Mouse (Mus musculus) kidney, embryonic 14.5 days (tissue): ENCODE data around the gene Usp7. TPM values are rescaled to one million over a fixed set of nuclear protein-coding genes. Genes with fewer than 3 reads are reported as not detected.

Experiments used
- ATAC-seq: fragments of 200-750 bp; cut with Nextera tagmentation; 2 replicates; pipeline ENCODE4 v1.8.0; 2017; ENCODE audit warnings: moderate number of reproducible peaks, mild to moderate bottlenecking, moderate TSS enrichment, moderate library complexity; ENCODE audit not compliant: low FRiP score, low TSS enrichment
- H3K27ac ChIP-seq: fragments of 300-500 bp; sonication (generic); 2 replicates; pipeline ENCODE4 v1.5.1; 2014; ENCODE audit warnings: low read depth, mild to moderate bottlenecking, low read length, moderate library complexity, mixed read lengths
- H3K27me3 ChIP-seq: fragments of 300-500 bp; sonication (generic); 2 replicates; pipeline ENCODE4 v1.6.1; 2014; ENCODE audit warnings: mild to moderate bottlenecking, low read length; ENCODE audit not compliant: control insufficient read depth, insufficient read depth
- H3K36me3 ChIP-seq: fragments of 300-500 bp; sonication (generic); 2 replicates; pipeline ENCODE4 v1.6.1; 2014; ENCODE audit warnings: low read length, mixed read lengths; ENCODE audit not compliant: control insufficient read depth, insufficient read depth
- H3K4me1 ChIP-seq: fragments of 300-500 bp; sonication (generic); 2 replicates; pipeline ENCODE4 v1.6.1; 2014; ENCODE audit warnings: low read length, mixed read lengths; ENCODE audit not compliant: control insufficient read depth, insufficient read depth
- H3K4me2 ChIP-seq: fragments of 300-500 bp; sonication (generic); replicated peaks from 2 replicates; pipeline ENCODE4 v1.6.1; 2014; ENCODE audit warnings: low read depth, mild to moderate bottlenecking, low read length
- H3K4me3 ChIP-seq: fragments of 300-500 bp; sonication (generic); 2 replicates; pipeline ENCODE4 v1.5.1; 2014; ENCODE audit warnings: mild to moderate bottlenecking, low read length
- H3K9ac ChIP-seq: fragments of 300-500 bp; sonication (generic); 2 replicates; pipeline ENCODE4 v1.6.1; 2014; ENCODE audit warnings: low read depth, mild to moderate bottlenecking, low read length, moderate library complexity
- H3K9me3 ChIP-seq: fragments of 300-500 bp; sonication (generic); 2 replicates; pipeline ENCODE4 v1.6.1; 2016; ENCODE audit warnings: low read length; ENCODE audit not compliant: control insufficient read depth
- WGBS: fragments of 180-500 bp; shearing (Covaris S2); extraction: QIAGEN DNeasy Blood & Tissue Kit; methylation state at CpG from one replicate; pipeline ENCODE4 v1.1.7; 2014; 5-methylcytosine and 5-hydroxymethylcytosine counted together
- polyA plus RNA-seq: library from polyadenylated mRNA; unstranded; fragments of >200 nt; fragmentation: Nextera tagmentation; extraction: Ambion mirVana; gene quantifications from 2 replicates; pipeline ENCODE4 v1.2.1, GENCODE M21; 2014

The Usp7 gene
- polyA plus RNA-seq, 1 experiment from 2014 or later = 61.4 TPM

DNA sequence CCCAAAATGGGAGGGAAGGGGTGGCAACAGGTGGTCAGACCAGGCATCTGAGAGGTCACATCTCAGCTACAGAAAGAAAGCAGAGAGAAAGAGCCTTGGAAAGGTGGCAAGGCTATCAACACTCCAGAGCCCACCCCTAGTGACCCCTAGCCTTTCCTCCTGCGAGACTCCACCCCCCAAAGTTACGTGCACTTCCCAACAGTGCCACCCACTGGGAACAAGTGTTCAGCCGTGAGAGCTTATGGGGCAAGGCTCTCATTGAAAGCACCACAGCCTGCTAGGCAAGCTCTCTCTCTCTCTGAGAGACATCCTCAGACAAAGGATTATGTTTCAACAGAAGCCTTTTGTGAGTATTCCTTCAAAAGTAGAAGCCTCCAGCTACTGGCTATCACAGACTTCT lies 2.8 kb upstream of the Usp7 start:
- H3K4me3 ChIP-seq = no peak overlapping the region
- ATAC-seq = no peak
- no peaks in the 10 kb centered on the region for H3K36me3 ChIP-seq
- H3K27me3 ChIP-seq = no peaks in the 10 kb centered on the region
- 13% methylated on average over 3 of the region's 3 CpGs for WGBS
- H3K9ac ChIP-seq = no peak overlapping the region
- no peaks in the 10 kb centered on the region for H3K4me1 ChIP-seq
- H3K9me3 ChIP-seq = peaks cover 2% of the 10 kb centered on the region; the same call in 1 of the 2 replicates
- no peak overlapping the region for H3K27ac ChIP-seq
- H3K4me2 ChIP-seq = no peak overlapping the region

- no peak overlapping the region for H3K27ac ChIP-seq
- H3K27me3 ChIP-seq = no peaks in the 10 kb centered on the region
- H3K4me1 ChIP-seq = no peaks in the 10 kb centered on the region
- no peak overlapping the region for H3K4me2 ChIP-seq
- H3K9me3 ChIP-seq = no peaks in the 10 kb centered on the region
- H3K4me3 ChIP-seq = no peak overlapping the region
- H3K36me3 ChIP-seq = no peaks in the 10 kb centered on the region
- ATAC-seq = no peak
- WGBS = 85% methylated on average over 4 of the region's 4 CpGs
- H3K9ac ChIP-seq = no peak overlapping the region
These were observed 1.2 kb downstream of the Usp7 start for GRCm38 (mm10) chr16:8790886-8791285.

DNA sequence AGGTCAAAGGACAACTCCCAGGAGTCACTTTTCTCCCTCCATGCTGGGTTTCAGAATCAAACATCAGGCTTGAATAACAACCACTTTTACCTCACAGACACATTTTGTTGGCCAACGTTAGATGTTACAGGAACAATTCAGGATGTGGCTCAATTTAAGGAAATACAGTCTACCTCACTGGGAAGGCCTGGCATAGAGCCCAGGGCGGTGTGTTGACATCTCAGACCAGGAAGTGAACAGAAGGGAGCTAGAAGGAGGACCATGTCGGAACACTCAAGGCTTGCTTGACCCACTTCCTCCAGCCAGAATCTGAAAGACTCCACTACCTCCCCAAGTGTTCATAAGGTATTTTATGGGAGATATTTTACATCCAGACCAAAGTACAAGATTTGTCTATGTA lies 7.4 kb downstream of the Usp7 start:
- Histone ChIP-seq H3K9me3 (no peaks in the 10 kb centered on the region), H3K4me3 (no peak overlapping the region), H3K4me1 (no peaks in the 10 kb centered on the region), H3K36me3 (no peaks in the 10 kb centered on the region), H3K4me2 (no peak overlapping the region), H3K9ac (no peak overlapping the region), H3K27ac (no peak overlapping the region), H3K27me3 (no peaks in the 10 kb centered on the region)
- whole genome bisulfite sequencing = 72% methylated on average over 3 of the region's 3 CpGs
- no peak for ATAC-seq

GRCm38 (mm10) chr16:8783198-8783913 lies 8.8 kb downstream of the Usp7 start:
- WGBS = 88% methylated on average over 16 of the region's 16 CpGs
- Histone ChIP-seq H3K4me1 (no peaks in the 10 kb centered on the region), H3K9me3 (no peaks in the 10 kb centered on the region), H3K27ac (no peak overlapping the region), H3K9ac (no peak overlapping the region), H3K4me2 (no peak overlapping the region), H3K36me3 (no peaks in the 10 kb centered on the region), H3K4me3 (no peak overlapping the region), H3K27me3 (no peaks in the 10 kb centered on the region)
- ATAC-seq = no peak

GRCm38 (mm10) chr16:8781660-8782059 lies 10.4 kb downstream of the Usp7 start:
- 93% methylated on average over 2 of the region's 2 CpGs for WGBS
- Histone ChIP-seq H3K9ac (no peak overlapping the region), H3K4me3 (no peak overlapping the region), H3K36me3 (no peaks in the 10 kb centered on the region), H3K4me2 (no peak overlapping the region), H3K9me3 (no peaks in the 10 kb centered on the region), H3K27me3 (no peaks in the 10 kb centered on the region), H3K27ac (no peak overlapping the region), H3K4me1 (no peaks in the 10 kb centered on the region)
- no peak for ATAC-seq

GRCm38 (mm10) chr16:8781191-8781590 lies 10.9 kb downstream of the Usp7 start:
- 72% methylated on average over 6 of the region's 6 CpGs for WGBS
- H3K27me3 ChIP-seq = no peaks in the 10 kb centered on the region

GRCm38 (mm10) chr16:8780187-8780586 lies 11.9 kb downstream of the Usp7 start:
- H3K27me3 ChIP-seq = no peaks in the 10 kb centered on the region
- H3K4me2 ChIP-seq = no peak overlapping the region
- no peaks in the 10 kb centered on the region for H3K9me3 ChIP-seq
- H3K4me3 ChIP-seq = no peak overlapping the region
- no peaks in the 10 kb centered on the region for H3K4me1 ChIP-seq
- no peak overlapping the region for H3K27ac ChIP-seq
- ATAC-seq = no peak
- H3K36me3 ChIP-seq = no peaks in the 10 kb centered on the region
- H3K9ac ChIP-seq = no peak overlapping the region
- WGBS = 84% methylated on average over 3 of the region's 3 CpGs

More at GRCm38 (mm10) chr16:8781191-8781590, 10.9 kb downstream of the Usp7 start:
- no peak overlapping the region for H3K9ac ChIP-seq
- no peak overlapping the region for H3K4me2 ChIP-seq
- H3K4me3 ChIP-seq = no peak overlapping the region
- no peaks in the 10 kb centered on the region for H3K4me1 ChIP-seq
- H3K36me3 ChIP-seq = no peaks in the 10 kb centered on the region
- no peaks in the 10 kb centered on the region for H3K9me3 ChIP-seq
- ATAC-seq = no peak
- no peak overlapping the region for H3K27ac ChIP-seq

DNA sequence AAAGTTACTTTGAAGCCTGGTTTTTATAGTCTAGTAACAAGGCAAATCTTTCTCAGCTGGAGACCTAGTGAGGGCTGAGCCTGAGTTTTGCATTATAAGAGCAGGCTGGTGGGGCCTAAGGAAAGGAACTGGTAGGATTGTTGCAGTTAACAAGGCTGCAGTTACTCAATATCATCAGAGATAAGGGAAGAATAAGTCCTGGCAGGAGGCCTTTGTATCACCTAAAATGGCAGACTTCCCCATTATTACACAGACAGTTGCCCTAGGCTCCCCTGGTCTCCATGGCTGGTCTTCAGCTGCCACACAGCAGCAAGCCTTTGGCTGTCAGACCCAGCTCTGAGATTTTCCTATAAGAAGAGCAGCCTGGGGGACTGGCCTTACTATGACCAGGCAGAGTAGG lies 13.4 kb downstream of the Usp7 start:
- Histone ChIP-seq H3K4me2 (no peak overlapping the region), H3K9me3 (no peaks in the 10 kb centered on the region), H3K4me1 (no peaks in the 10 kb centered on the region), H3K27me3 (no peaks in the 10 kb centered on the region), H3K4me3 (no peak overlapping the region), H3K36me3 (no peaks in the 10 kb centered on the region), H3K9ac (no peak overlapping the region), H3K27ac (no peak overlapping the region)
- ATAC-seq = no peak

DNA sequence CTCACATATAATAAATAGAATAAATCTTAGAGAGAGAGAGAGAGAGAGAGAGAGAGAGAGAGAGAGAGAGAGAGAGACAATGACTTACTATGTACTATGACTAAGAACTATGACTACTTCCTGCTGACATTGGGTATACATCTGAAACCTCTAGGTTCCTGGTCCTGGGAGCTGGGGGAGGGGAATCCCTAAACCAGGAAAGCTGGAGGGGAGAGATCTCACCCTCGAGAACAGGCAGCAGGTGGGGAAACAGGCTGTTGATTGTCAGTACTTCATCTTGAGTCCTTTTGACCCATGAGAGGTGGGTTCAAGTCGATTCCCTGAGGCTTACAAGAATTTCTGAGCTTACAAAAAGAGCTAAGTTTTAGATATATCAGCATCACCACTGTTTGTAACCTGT lies 14.9 kb downstream of the Usp7 start:
- Histone ChIP-seq H3K27me3 (no peaks in the 10 kb centered on the region), H3K27ac (no peak overlapping the region), H3K9me3 (no peaks in the 10 kb centered on the region), H3K4me2 (no peak overlapping the region), H3K9ac (no peak overlapping the region), H3K4me1 (no peaks in the 10 kb centered on the region), H3K4me3 (no peak overlapping the region), H3K36me3 (no peaks in the 10 kb centered on the region)
- WGBS = 70% methylated on average over 2 of the region's 2 CpGs
- ATAC-seq = no peak
